Mouse (Mus musculus): ENCODE results near the gene Rnf123. TPM values are rescaled to one million over a fixed set of nuclear protein-coding genes. Genes with fewer than 3 reads are reported as not detected.

The Rnf123 gene
- polyA plus RNA-seq, 1 experiment = 20.9 TPM

GRCm38 (mm10) chr9:108090611-108091120 lies 7.5 kb upstream of the Rnf123 start:
- H3K9me3 ChIP-seq (replicated peaks; ENCODE audit: control insufficient read depth, insufficient read depth, low read length, poor library complexity, severe bottlenecking) = no peaks in the 10 kb centered on the region
- no peak overlapping the region for H3K27ac ChIP-seq (ENCODE audit: insufficient read depth, low read length)
- H3K9ac ChIP-seq (ENCODE audit: low read depth, poor library complexity, severe bottlenecking) = no peak overlapping the region
- H3K36me3 ChIP-seq (ENCODE audit: control insufficient read depth, insufficient read depth, low read length, poor library complexity, severe bottlenecking) = peaks cover 10% of the 10 kb centered on the region
- H3K4me3 ChIP-seq (ENCODE audit: low read depth, low read length) = no peak overlapping the region
- no peaks in the 10 kb centered on the region for H3K27me3 ChIP-seq (ENCODE audit: control insufficient read depth, insufficient read depth, low read length, poor library complexity, severe bottlenecking)
- no peak for TF ChIP-seq EP300 (IDR thresholded peaks at IDR 0.05; ENCODE audit: insufficient read depth, low read depth, low read length)
- TF ChIP-seq POLR2A (IDR thresholded peaks at IDR 0.05; ENCODE audit: insufficient read depth, low read length) = no peak
- no peak for TF ChIP-seq CTCF (IDR thresholded peaks at IDR 0.05; ENCODE audit: low read depth, low read length)
- H3K4me1 ChIP-seq (ENCODE audit: control insufficient read depth, insufficient read depth, low read length) = no peaks in the 10 kb centered on the region

- no peak overlapping the region for H3K27ac ChIP-seq (ENCODE audit: insufficient read depth, low read length)
- H3K4me1 ChIP-seq (ENCODE audit: control insufficient read depth, insufficient read depth, low read length) = no peaks in the 10 kb centered on the region
- peaks cover 4% of the 10 kb centered on the region; the same call in 1 of the 2 replicates for H3K36me3 ChIP-seq (ENCODE audit: control insufficient read depth, insufficient read depth, low read length, poor library complexity, severe bottlenecking)
- H3K27me3 ChIP-seq (ENCODE audit: control insufficient read depth, insufficient read depth, low read length, poor library complexity, severe bottlenecking) = no peaks in the 10 kb centered on the region
- TF ChIP-seq CTCF (IDR thresholded peaks at IDR 0.05; ENCODE audit: low read depth, low read length) = no peak
- no peak for TF ChIP-seq POLR2A (IDR thresholded peaks at IDR 0.05; ENCODE audit: insufficient read depth, low read length)
- no peak for TF ChIP-seq EP300 (IDR thresholded peaks at IDR 0.05; ENCODE audit: insufficient read depth, low read depth, low read length)
- no peak overlapping the region for H3K9ac ChIP-seq (ENCODE audit: low read depth, poor library complexity, severe bottlenecking)
- H3K4me3 ChIP-seq (ENCODE audit: low read depth, low read length) = no peak overlapping the region
- no peaks in the 10 kb centered on the region for H3K9me3 ChIP-seq (replicated peaks; ENCODE audit: control insufficient read depth, insufficient read depth, low read length, poor library complexity, severe bottlenecking)
Observed at GRCm38 (mm10) chr9:108085261-108085660, 2.1 kb upstream of the Rnf123 start.

GRCm38 (mm10) chr9:108083561-108083960 lies 415 bp upstream of the Rnf123 start:
- Histone ChIP-seq H3K9me3 (replicated peaks; ENCODE audit: control insufficient read depth, insufficient read depth, low read length, poor library complexity, severe bottlenecking) (no peaks in the 10 kb centered on the region), H3K36me3 (ENCODE audit: control insufficient read depth, insufficient read depth, low read length, poor library complexity, severe bottlenecking) (peaks cover 4% of the 10 kb centered on the region; the same call in 1 of the 2 replicates), H3K4me3 (ENCODE audit: low read depth, low read length) (no peak overlapping the region), H3K9ac (ENCODE audit: low read depth, poor library complexity, severe bottlenecking) (no peak overlapping the region), H3K27ac (ENCODE audit: insufficient read depth, low read length) (no peak overlapping the region), H3K4me1 (ENCODE audit: control insufficient read depth, insufficient read depth, low read length) (no peaks in the 10 kb centered on the region), H3K27me3 (ENCODE audit: control insufficient read depth, insufficient read depth, low read length, poor library complexity, severe bottlenecking) (no peaks in the 10 kb centered on the region)
- TF ChIP-seq CTCF (IDR thresholded peaks at IDR 0.05; ENCODE audit: low read depth, low read length) = no peak

DNA sequence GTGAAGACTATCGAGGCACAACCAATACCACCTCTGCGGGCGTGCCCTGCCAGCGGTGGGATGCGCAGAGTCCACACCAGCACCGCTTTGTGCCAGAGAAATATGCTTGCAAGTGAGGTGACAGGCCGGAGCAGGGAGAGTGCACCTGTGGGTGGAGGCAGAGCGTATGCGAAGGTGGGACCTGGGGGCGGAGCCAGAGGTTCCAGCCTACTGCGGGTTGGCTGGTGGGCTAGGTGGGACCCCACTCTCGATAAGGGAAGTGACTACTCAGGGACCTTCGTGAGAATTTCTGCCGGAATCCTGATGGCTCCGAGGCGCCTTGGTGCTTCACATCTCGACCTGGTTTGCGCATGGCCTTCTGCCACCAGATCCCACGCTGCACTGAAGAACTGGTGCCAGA lies 597 bp downstream of the Rnf123 start:
- peak overlapping the region; percentile 4; the same call in 1 of the 2 replicates for H3K9ac ChIP-seq (ENCODE audit: low read depth, poor library complexity, severe bottlenecking)
- no peak overlapping the region for H3K27ac ChIP-seq (ENCODE audit: insufficient read depth, low read length)
- H3K27me3 ChIP-seq (ENCODE audit: control insufficient read depth, insufficient read depth, low read length, poor library complexity, severe bottlenecking) = no peaks in the 10 kb centered on the region
- no peaks in the 10 kb centered on the region for H3K9me3 ChIP-seq (replicated peaks; ENCODE audit: control insufficient read depth, insufficient read depth, low read length, poor library complexity, severe bottlenecking)
- TF ChIP-seq EP300 (IDR thresholded peaks at IDR 0.05; ENCODE audit: insufficient read depth, low read depth, low read length) = no peak
- no peak for TF ChIP-seq CTCF (IDR thresholded peaks at IDR 0.05; ENCODE audit: low read depth, low read length)
- no peak for TF ChIP-seq POLR2A (IDR thresholded peaks at IDR 0.05; ENCODE audit: insufficient read depth, low read length)
- no peaks in the 10 kb centered on the region for H3K4me1 ChIP-seq (ENCODE audit: control insufficient read depth, insufficient read depth, low read length)
- peak overlapping the region; percentile 73 for H3K4me3 ChIP-seq (ENCODE audit: low read depth, low read length)
- H3K36me3 ChIP-seq (ENCODE audit: control insufficient read depth, insufficient read depth, low read length, poor library complexity, severe bottlenecking) = peaks cover 4% of the 10 kb centered on the region; the same call in 1 of the 2 replicates

DNA sequence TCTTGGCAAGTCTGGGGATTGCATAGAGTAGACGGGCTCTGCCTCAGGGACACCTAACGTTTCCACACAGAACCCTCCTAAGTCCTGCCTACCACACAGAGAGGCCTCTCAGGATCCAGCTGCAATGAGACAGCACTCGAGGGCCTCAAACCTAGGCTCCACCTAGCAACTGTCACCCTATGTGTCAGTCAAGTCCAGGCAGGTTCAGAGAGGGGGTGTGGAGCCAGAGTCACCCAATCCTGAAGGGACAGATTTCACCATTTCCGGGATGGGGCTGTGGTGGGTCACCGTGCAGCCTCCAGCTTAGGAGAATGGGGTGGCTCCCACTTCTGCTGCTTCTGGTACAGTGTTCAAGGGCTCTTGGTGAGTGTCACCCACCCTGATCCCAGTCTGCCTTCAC lies 3.0 kb downstream of the Rnf123 start, which contains the start of gene Mst1:
Mst1 (plus strand) TSS at position 269 of the 400 bp plus-strand sequence.
- H3K9me3 ChIP-seq (replicated peaks; ENCODE audit: control insufficient read depth, insufficient read depth, low read length, poor library complexity, severe bottlenecking) = no peaks in the 10 kb centered on the region
- H3K27ac ChIP-seq (ENCODE audit: insufficient read depth, low read length) = no peak within 1 kb of the TSS
- H3K27me3 ChIP-seq (ENCODE audit: control insufficient read depth, insufficient read depth, low read length, poor library complexity, severe bottlenecking) = no peaks in the 10 kb centered on the region
- peak within 1 kb of the TSS; percentile 78 for H3K9ac ChIP-seq (ENCODE audit: low read depth, poor library complexity, severe bottlenecking)
- 0 out of 2 replicates have a peak, but pooled peaks cover 2% of the 10 kb centered on the region for H3K36me3 ChIP-seq (ENCODE audit: control insufficient read depth, insufficient read depth, low read length, poor library complexity, severe bottlenecking)
- TF ChIP-seq POLR2A (IDR thresholded peaks at IDR 0.05; ENCODE audit: insufficient read depth, low read length) (no peak), CTCF (IDR thresholded peaks at IDR 0.05; ENCODE audit: low read depth, low read length) (no peak), EP300 (IDR thresholded peaks at IDR 0.05; ENCODE audit: insufficient read depth, low read depth, low read length) (no peak)
- H3K4me3 ChIP-seq (ENCODE audit: low read depth, low read length) = peak within 1 kb of the TSS; percentile 86
- no peaks in the 10 kb centered on the region for H3K4me1 ChIP-seq (ENCODE audit: control insufficient read depth, insufficient read depth, low read length)

DNA sequence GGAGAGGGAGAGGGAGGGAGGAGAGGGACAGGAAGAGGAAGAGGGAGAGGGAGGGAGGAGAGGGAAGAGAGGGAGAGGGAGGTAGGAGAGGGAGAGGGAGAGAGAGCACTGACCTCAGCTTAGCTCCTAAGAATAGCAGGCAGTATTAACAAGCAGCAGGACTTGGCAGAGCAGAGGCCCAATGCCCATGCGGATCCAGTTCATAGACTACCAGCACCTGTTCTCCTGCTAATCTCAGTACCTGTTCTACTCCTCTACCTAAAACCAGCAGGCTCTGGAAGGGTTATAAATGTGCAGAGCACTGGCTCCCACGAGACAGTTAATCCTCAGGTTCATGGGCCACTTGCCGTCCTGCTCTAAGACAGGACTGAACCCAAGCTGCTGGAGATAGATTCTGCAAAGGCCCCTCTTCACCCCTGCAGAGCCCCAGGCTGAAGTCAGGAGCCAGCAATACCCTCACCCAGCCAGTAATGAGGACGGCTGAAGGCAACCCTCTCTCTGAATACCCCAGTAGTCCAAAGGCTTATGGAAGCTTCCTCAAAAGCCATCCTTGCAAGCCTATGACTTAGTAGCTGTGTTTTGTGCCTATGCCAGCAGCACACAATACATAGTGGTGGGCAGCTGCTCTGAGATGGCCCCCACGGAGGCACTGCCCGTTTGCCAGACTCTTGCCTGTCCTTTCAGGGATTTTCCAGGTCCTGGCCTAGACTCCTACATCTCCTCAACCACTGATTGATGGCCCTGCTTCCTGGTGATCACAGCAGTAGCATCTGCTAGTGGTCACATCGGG lies 9.8 kb downstream of the Rnf123 start:
- Histone ChIP-seq H3K9ac (ENCODE audit: low read depth, poor library complexity, severe bottlenecking) (no peak overlapping the region), H3K36me3 (ENCODE audit: control insufficient read depth, insufficient read depth, low read length, poor library complexity, severe bottlenecking) (no peaks in the 10 kb centered on the region), H3K4me1 (ENCODE audit: control insufficient read depth, insufficient read depth, low read length) (no peaks in the 10 kb centered on the region), H3K9me3 (replicated peaks; ENCODE audit: control insufficient read depth, insufficient read depth, low read length, poor library complexity, severe bottlenecking) (no peaks in the 10 kb centered on the region), H3K27ac (ENCODE audit: insufficient read depth, low read length) (no peak overlapping the region), H3K27me3 (ENCODE audit: control insufficient read depth, insufficient read depth, low read length, poor library complexity, severe bottlenecking) (no peaks in the 10 kb centered on the region), H3K4me3 (ENCODE audit: low read depth, low read length) (no peak overlapping the region)
- TF ChIP-seq EP300 (IDR thresholded peaks at IDR 0.05; ENCODE audit: insufficient read depth, low read depth, low read length) (no peak), POLR2A (IDR thresholded peaks at IDR 0.05; ENCODE audit: insufficient read depth, low read length) (no peak), CTCF (IDR thresholded peaks at IDR 0.05; ENCODE audit: low read depth, low read length) (no peak)
